Mouse (Mus musculus) limb, embryonic 12.5 days (tissue): ENCODE results near the gene Ssbp3. TPM values are rescaled to one million over a fixed set of nuclear protein-coding genes. Genes with fewer than 3 reads are reported as not detected.

Source experiments
- ATAC-seq: fragments of 200-750 bp; cut with Nextera tagmentation; 2 replicates; pipeline ENCODE4 v1.8.0; 2017; ENCODE audit warnings: low read depth, moderate TSS enrichment; ENCODE audit not compliant: insufficient number of reproducible peaks, insufficient read depth, low FRiP score, low TSS enrichment
- H3K27ac ChIP-seq: fragments of 300-500 bp; sonication (generic); 2 replicates; pipeline ENCODE4 v1.5.1; 2016; ENCODE audit warnings: mild to moderate bottlenecking, moderate library complexity
- H3K27me3 ChIP-seq: fragments of 300-500 bp; sonication (generic); 2 replicates; pipeline ENCODE4 v1.6.1; 2016; ENCODE audit warnings: mild to moderate bottlenecking, moderate library complexity
- H3K36me3 ChIP-seq: fragments of 300-500 bp; sonication (generic); 2 replicates; pipeline ENCODE4 v1.6.1; 2016; ENCODE audit warnings: mild to moderate bottlenecking, moderate library complexity
- H3K4me1 ChIP-seq: fragments of 300-500 bp; sonication (generic); replicated peaks from 2 replicates; pipeline ENCODE4 v1.6.1; 2016
- H3K4me2 ChIP-seq: fragments of 300-500 bp; sonication (generic); 2 replicates; pipeline ENCODE4 v1.6.1; 2016; ENCODE audit warnings: mild to moderate bottlenecking, moderate library complexity
- H3K4me3 ChIP-seq: fragments of 300-500 bp; sonication (generic); replicated peaks from 2 replicates; pipeline ENCODE4 v1.5.1; 2016; ENCODE audit warnings: mild to moderate bottlenecking
- H3K9ac ChIP-seq: fragments of 300-500 bp; sonication (generic); replicated peaks from 2 replicates; pipeline ENCODE4 v1.6.1; 2016; ENCODE audit warnings: mild to moderate bottlenecking, moderate library complexity
- H3K9me3 ChIP-seq: fragments of 300-500 bp; sonication (generic); 2 replicates; pipeline ENCODE4 v1.6.1; 2016; ENCODE audit warnings: mild to moderate bottlenecking, moderate library complexity
- WGBS: fragments of 180-500 bp; shearing (Covaris S2); methylation state at CpG from one replicate; pipeline ENCODE4 v1.1.7; 2016; 5-methylcytosine and 5-hydroxymethylcytosine counted together
- polyA plus RNA-seq: library from polyadenylated mRNA; unstranded; fragments of >200 nt; fragmentation: Nextera tagmentation; extraction: Ambion mirVana; gene quantifications from 2 replicates; pipeline ENCODE4 v1.2.1, GENCODE M21; 2016

Gene Ssbp3
- polyA plus RNA-seq, 1 experiment from 2014 or later = 295 TPM

GRCm38 (mm10) chr4:107098791-107099525 is 188.5 kb downstream of the Ssbp3 start:
- no peaks in the 10 kb centered on the region for H3K36me3 ChIP-seq
- H3K4me1 ChIP-seq = peaks cover 45% of the 10 kb centered on the region
- no peak overlapping the region for H3K4me3 ChIP-seq
- H3K27me3 ChIP-seq = no peaks in the 10 kb centered on the region
- ATAC-seq = no peak
- peak overlapping the region; percentile 29; the same call in 1 of the 2 replicates for H3K27ac ChIP-seq
- no peak overlapping the region; the same call in 1 of the 2 replicates for H3K9ac ChIP-seq
- 69% methylated on average over 17 of the region's 17 CpGs for WGBS
- no peak overlapping the region for H3K4me2 ChIP-seq
- H3K9me3 ChIP-seq = no peaks in the 10 kb centered on the region

Other genes with a start within 250 kb of the Ssbp3 start
- 107 and 122 TPM in 2 replicates for gene Ttc4, start 231.8 kb upstream of the Ssbp3 start, polyA plus RNA-seq
- gene Mroh7, start 179.8 kb upstream of the Ssbp3 start, polyA plus RNA-seq = 0.14 and 0.23 TPM in 2 replicates
- gene Fam151a, start 176.8 kb upstream of the Ssbp3 start, polyA plus RNA-seq = not detected in 2 replicates
- 4.6 and 6.8 TPM in 2 replicates for gene Acot11, start 105.7 kb upstream of the Ssbp3 start, polyA plus RNA-seq
- 97.8 and 102 TPM in 2 replicates for gene Mrpl37, start 156.2 kb downstream of the Ssbp3 start, polyA plus RNA-seq
- 4.6 and 7.1 TPM in 2 replicates for gene Cyb5rl, start 156.3 kb downstream of the Ssbp3 start, polyA plus RNA-seq
- not detected in 2 replicates for gene Cdcp2, start 186.2 kb downstream of the Ssbp3 start, polyA plus RNA-seq